Mouse (Mus musculus): Measurements from ENCODE around the gene Dlg2.

GRCm38 (mm10) chr7:90442070-90442469 is 34.4 kb upstream of the Dlg2 start:
- no peak for TF ChIP-seq CTCF (IDR thresholded peaks at IDR 0.05)
- TF ChIP-seq POLR2A (IDR thresholded peaks at IDR 0.05; ENCODE audit: insufficient read depth, low read depth, low read length), result no peak
- TF ChIP-seq EP300 (IDR thresholded peaks at IDR 0.05; ENCODE audit: insufficient read depth, low read depth, low read length), result no peak
